Mouse (Mus musculus) cortical plate, adult 2 months (tissue): Measurements from ENCODE around the gene Itch.

ENCODE experiments used
- CTCF ChIP-seq: fragments of 200-500 bp; IDR thresholded peaks from 2 replicates; pipeline ENCODE4 v1.5.1; 2011; ENCODE audit warnings: mild to moderate bottlenecking, control low read depth, low read length; ENCODE audit not compliant: insufficient read depth; ENCODE audit errors: extremely low read depth
- POLR2A ChIP-seq: fragments of 200-500 bp; IDR thresholded peaks from 2 replicates; pipeline ENCODE4 v1.6.1; 2011; ENCODE audit warnings: mild to moderate bottlenecking, low read length, control low read depth; ENCODE audit not compliant: insufficient read depth; ENCODE audit errors: extremely low read depth

GRCm38 (mm10) chr2:155265526-155265925 is 132.2 kb downstream of the Itch start:
- TF ChIP-seq POLR2A (no peak), CTCF (no peak)
